Mouse (Mus musculus) lung, embryonic 16.5 days (tissue): Measurements from ENCODE around the gene Pcnx. TPM values are rescaled to one million over a fixed set of nuclear protein-coding genes. Genes with fewer than 3 reads are reported as not detected.
"Not testable (repeated sequence)": the region's sequence is repeated elsewhere in the genome, so short reads cannot be mapped to it uniquely, and the experiment has no call there.

Experiments
- ATAC-seq: fragments of 200-750 bp; cut with Nextera tagmentation; 2 replicates; pipeline ENCODE4 v1.8.0; 2017; ENCODE audit warnings: low read depth, mild to moderate bottlenecking, moderate library complexity
- H3K27ac ChIP-seq: fragments of 300-500 bp; sonication (generic); 2 replicates; pipeline ENCODE4 v1.5.1; 2014; ENCODE audit warnings: mild to moderate bottlenecking, control low read depth, low read length
- H3K27me3 ChIP-seq: fragments of 300-500 bp; sonication (generic); 2 replicates; pipeline ENCODE4 v1.6.1; 2014; ENCODE audit warnings: low read depth, low read length, mixed read lengths; ENCODE audit not compliant: control insufficient read depth, insufficient read depth
- H3K36me3 ChIP-seq: fragments of 300-500 bp; sonication (generic); 2 replicates; pipeline ENCODE4 v1.6.1; 2014; ENCODE audit warnings: low read length; ENCODE audit not compliant: control insufficient read depth, insufficient read depth
- H3K4me1 ChIP-seq: fragments of 300-500 bp; sonication (generic); replicated peaks from 2 replicates; pipeline ENCODE4 v1.6.1; 2014; ENCODE audit warnings: low read length, mixed read lengths; ENCODE audit not compliant: control insufficient read depth, insufficient read depth
- H3K4me2 ChIP-seq: fragments of 300-500 bp; sonication (generic); 2 replicates; pipeline ENCODE4 v1.6.1; 2014; ENCODE audit warnings: low read depth, low read length, control low read depth
- H3K4me3 ChIP-seq: fragments of 300-500 bp; sonication (generic); 2 replicates; pipeline ENCODE4 v1.5.1; 2014; ENCODE audit warnings: mild to moderate bottlenecking, low read length, control low read depth
- H3K9ac ChIP-seq: fragments of 300-500 bp; sonication (generic); 2 replicates; pipeline ENCODE4 v1.6.1; 2014; ENCODE audit warnings: low read length, control low read depth
- H3K9me3 ChIP-seq: fragments of 300-500 bp; sonication (generic); 2 replicates; pipeline ENCODE4 v1.6.1; 2016; ENCODE audit warnings: low read length; ENCODE audit not compliant: control insufficient read depth
- WGBS: fragments of 180-500 bp; shearing (Covaris S2); extraction: QIAGEN DNeasy Blood & Tissue Kit; methylation state at CpG from one replicate; pipeline ENCODE4 v1.1.7; 2014; 5-methylcytosine and 5-hydroxymethylcytosine counted together
- polyA plus RNA-seq: library from polyadenylated mRNA; unstranded; fragments of >200 nt; fragmentation: Nextera tagmentation; extraction: Ambion mirVana; gene quantifications from 2 replicates; pipeline ENCODE4 v1.2.1, GENCODE M21; 2015

Gene Pcnx
- polyA plus RNA-seq, 1 experiment from 2014 or later, result 15.2 TPM

DNA sequence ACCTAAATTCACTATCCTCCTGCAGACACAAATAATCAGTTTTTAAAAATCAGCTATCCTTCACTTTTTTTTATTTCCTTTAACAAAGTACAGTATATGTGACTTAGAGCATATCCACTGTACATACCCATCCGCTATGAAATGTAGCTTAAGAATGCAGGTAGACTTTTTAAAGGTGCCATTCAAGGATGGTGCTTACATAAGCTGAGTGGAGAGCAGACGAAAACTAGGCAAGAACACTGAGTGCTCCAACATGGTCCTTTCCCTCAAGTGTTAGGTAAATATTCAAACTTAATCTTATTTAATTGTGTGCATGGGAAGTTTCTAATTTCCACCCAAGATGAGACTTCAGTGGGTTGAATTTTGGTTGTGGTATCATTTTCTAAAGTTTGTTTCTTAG is 119.5 kb downstream of the Pcnx start:
- no peak overlapping the region for H3K27ac ChIP-seq
- no peaks in the 10 kb centered on the region for H3K27me3 ChIP-seq
- no peaks in the 10 kb centered on the region for H3K9me3 ChIP-seq
- no peak overlapping the region for H3K4me3 ChIP-seq
- 0 out of 2 replicates have a peak, but pooled peaks have one; percentile 38 for ATAC-seq
- peaks cover 33% of the 10 kb centered on the region for H3K36me3 ChIP-seq
- WGBS, result 60% methylated on average over 2 of the region's 2 CpGs
- H3K9ac ChIP-seq, result no peak overlapping the region
- no peaks in the 10 kb centered on the region for H3K4me1 ChIP-seq
- no peak overlapping the region for H3K4me2 ChIP-seq

GRCm38 (mm10) chr12:81992106-81992505 is 132.3 kb downstream of the Pcnx start:
- Histone ChIP-seq H3K27me3 (no peaks in the 10 kb centered on the region), H3K4me1 (no peaks in the 10 kb centered on the region), H3K36me3 (peaks cover 48% of the 10 kb centered on the region), H3K4me2 (no peak overlapping the region), H3K4me3 (no peak overlapping the region), H3K9ac (no peak overlapping the region), H3K9me3 (no peaks in the 10 kb centered on the region), H3K27ac (no peak overlapping the region)
- no peak for ATAC-seq
- 89% methylated on average over 4 of the region's 4 CpGs for WGBS

- no peak for ATAC-seq
- no peaks in the 10 kb centered on the region for H3K9me3 ChIP-seq
- H3K36me3 ChIP-seq, result peaks cover 41% of the 10 kb centered on the region
- WGBS, result 80% methylated on average over 6 of the region's 6 CpGs
- H3K27ac ChIP-seq, result no peak overlapping the region
- H3K27me3 ChIP-seq, result no peaks in the 10 kb centered on the region
- H3K4me2 ChIP-seq, result no peak overlapping the region
- no peak overlapping the region for H3K4me3 ChIP-seq
- H3K4me1 ChIP-seq, result no peaks in the 10 kb centered on the region
- no peak overlapping the region for H3K9ac ChIP-seq
These were observed 133.2 kb downstream of the Pcnx start for GRCm38 (mm10) chr12:81992996-81993395.

DNA sequence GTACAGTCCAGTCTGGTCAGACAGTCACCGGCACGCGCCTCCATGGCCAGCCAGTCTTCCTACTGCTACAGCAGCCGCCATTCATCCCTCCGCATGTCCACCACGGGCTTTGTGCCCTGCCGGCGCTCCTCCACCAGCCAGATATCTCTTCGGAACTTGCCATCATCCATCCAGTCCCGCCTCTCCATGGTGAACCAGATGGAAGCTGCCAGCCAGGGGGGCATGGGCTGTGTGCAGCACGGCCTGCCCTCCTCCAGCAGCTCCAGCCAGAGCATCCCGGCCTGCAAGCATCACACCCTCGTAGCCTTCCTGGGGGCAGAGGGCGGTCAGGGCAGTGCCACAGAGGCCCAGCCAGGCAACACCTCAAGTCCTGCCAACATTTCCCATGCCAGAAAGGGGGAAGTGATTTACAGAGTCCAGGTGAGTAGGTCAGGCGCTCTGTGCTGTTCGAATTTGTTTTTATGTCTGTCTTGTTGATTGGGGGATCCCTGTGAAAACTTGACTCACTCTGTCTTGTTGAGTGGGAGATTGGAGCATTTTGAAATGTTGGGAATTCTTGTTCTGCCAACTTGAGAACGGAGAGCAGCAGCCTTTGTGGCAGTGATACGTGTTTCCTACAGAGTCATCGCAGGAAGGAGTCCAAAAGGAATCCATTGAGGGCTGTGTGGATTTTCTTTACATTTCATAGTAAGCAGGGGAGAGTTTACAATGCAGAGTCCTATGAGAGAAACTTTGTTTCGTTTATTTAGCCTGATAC is 135.3 kb downstream of the Pcnx start:
- WGBS, result 79% methylated on average over 20 of the region's 20 CpGs
- Histone ChIP-seq H3K4me1 (no peaks in the 10 kb centered on the region), H3K9ac (no peak overlapping the region), H3K36me3 (peaks cover 39% of the 10 kb centered on the region), H3K27ac (no peak overlapping the region), H3K4me2 (no peak overlapping the region), H3K27me3 (no peaks in the 10 kb centered on the region), H3K9me3 (no peaks in the 10 kb centered on the region), H3K4me3 (no peak overlapping the region)
- ATAC-seq, result no peak

DNA sequence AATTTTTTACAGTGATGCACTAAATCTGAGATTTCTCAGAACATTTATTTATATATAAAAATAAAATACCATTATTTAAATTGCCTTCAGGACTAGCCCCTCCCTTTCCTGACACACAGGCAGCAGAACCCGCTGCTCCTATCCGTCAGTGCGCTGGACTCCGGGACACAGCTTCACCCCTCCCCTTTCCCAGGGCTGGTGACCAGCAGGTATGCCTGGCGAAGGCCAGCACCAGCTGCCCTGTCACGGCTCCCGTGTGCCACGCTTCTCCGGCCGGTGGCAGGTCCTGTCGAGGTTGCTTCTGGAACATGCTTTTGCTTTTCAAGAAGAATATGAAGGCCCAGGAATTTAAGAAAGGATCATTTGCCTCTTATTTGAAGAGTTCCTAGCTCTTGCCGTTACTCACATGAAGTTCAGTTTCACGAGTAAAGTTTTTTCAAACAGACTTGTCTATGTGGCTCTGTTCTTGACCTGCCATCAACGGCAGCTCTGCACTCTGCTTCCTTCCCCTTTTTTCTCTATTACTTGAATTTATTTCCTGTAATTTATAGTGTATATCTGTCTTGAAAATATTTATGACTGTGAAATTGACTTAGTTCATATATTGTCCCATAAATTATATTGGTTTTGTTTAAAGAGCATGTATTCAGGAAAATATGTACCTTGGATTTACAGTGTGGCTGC is 137.0 kb downstream of the Pcnx start:
- 78% methylated on average over 14 of the region's 14 CpGs for WGBS
- no peaks in the 10 kb centered on the region for H3K4me1 ChIP-seq
- H3K36me3 ChIP-seq, result peaks cover 26% of the 10 kb centered on the region
- H3K27ac ChIP-seq, result no peak overlapping the region
- no peaks in the 10 kb centered on the region for H3K27me3 ChIP-seq
- no peak for ATAC-seq
- no peaks in the 10 kb centered on the region for H3K9me3 ChIP-seq
- no peak overlapping the region for H3K4me2 ChIP-seq
- H3K9ac ChIP-seq, result no peak overlapping the region
- H3K4me3 ChIP-seq, result no peak overlapping the region

DNA sequence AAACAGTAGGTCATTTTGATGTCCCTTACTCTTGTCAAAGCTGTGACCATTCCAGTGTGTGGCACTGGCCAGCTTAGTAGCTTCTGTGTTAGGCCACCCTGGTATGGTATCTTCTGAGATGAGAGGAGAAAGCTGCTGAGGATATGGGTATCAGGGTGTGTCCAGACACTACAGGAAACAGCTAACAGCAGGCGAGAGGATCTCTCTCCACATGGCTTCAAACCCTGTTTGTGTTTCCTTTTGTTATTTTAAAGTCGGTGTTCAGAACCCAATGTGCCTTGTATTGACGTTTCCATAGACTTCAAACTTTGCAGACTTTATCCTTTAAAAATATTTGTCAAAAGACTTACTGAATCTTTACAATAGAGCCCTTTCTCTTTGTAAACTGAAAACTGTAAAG is 137.7 kb downstream of the Pcnx start:
- Histone ChIP-seq H3K27me3 (no peaks in the 10 kb centered on the region), H3K4me1 (no peaks in the 10 kb centered on the region), H3K36me3 (peaks cover 21% of the 10 kb centered on the region), H3K9ac (no peak overlapping the region), H3K27ac (no peak overlapping the region), H3K9me3 (no peaks in the 10 kb centered on the region), H3K4me2 (no peak overlapping the region), H3K4me3 (no peak overlapping the region)
- 47% methylated on average over 3 of the region's 3 CpGs for WGBS
- ATAC-seq, result no peak

DNA sequence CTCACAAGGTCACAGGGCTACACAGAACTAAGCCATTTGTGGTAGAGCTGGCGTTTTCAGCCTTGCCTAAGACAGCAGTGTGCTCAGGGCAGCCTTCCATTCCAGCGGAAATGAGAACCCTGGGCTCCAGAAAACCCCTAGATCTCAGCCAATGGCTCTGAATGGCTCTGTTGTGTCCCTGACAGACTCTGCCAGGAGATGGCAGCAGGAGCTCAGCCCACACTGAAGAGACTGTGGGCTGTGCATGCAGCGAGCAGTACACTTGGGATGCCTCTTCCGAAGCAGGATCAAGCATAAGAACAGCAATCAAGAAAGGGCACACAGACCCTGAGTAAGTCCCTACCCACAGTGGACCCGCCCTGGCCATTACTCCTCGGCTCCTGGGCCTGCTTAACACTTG is 142.9 kb downstream of the Pcnx start:
- H3K4me2 ChIP-seq, result not testable (repeated sequence)

DNA sequence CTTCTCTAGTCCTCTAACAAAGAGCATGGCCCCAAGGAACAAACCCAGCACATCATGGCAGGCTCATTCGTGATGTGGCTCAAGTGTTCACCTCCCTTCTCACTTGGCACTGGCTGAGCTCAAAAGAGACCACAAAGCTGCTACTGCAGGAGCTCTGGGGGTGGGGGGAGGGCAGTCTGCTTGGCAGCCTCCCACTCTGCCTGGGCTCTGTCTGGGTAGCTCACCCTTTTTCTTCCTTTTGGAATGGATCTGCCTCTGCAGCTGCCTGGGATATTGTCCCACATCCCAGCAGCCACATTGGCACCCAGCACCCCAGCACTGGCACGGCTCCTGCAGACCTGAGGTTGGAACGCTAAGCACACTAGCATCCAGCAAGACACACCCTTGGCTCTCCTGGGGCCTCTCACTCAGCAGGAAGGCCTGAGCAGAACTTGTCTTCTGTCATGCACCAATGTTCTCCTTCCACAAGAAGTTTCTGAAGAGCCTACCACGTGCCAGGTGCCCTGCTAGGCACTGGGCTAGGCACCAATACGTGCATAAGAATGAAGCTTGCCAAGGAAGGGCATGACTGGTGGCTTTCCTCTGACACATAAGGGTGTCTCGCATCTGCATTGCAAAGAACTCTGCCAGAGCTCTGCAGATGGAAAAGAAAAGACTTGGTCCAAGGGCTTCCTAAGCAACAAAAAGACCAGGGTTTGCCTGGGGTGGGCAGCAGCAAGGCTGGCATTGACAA is 166.2 kb downstream of the Pcnx start:
- not testable (repeated sequence) for H3K9me3 ChIP-seq, H3K4me3 ChIP-seq, H3K36me3 ChIP-seq, H3K4me1 ChIP-seq, H3K27ac ChIP-seq, H3K27me3 ChIP-seq, H3K4me2 ChIP-seq, H3K9ac ChIP-seq
- WGBS, result no CpG with 5 or more reads among the region's 6 CpGs
- peak; percentile 31; the same call in 1 of the 2 replicates for ATAC-seq

More for the DNA sequence above, 142.9 kb downstream of the Pcnx start:
- not testable (repeated sequence) for H3K27ac ChIP-seq, H3K27me3 ChIP-seq, H3K4me1 ChIP-seq, H3K9me3 ChIP-seq, H3K9ac ChIP-seq, H3K36me3 ChIP-seq, H3K4me3 ChIP-seq
- no CpG with 5 or more reads among the region's 6 CpGs for WGBS
- peak; percentile 93 for ATAC-seq

- WGBS, result no CpG with 5 or more reads among the region's 6 CpGs
- not testable (repeated sequence) for H3K4me3 ChIP-seq
- peak; percentile 93 for ATAC-seq
These were observed 173.7 kb downstream of the Pcnx start for GRCm38 (mm10) chr12:82033524-82033923.

More at GRCm38 (mm10) chr12:82033524-82033923, 173.7 kb downstream of the Pcnx start:
- H3K27me3 ChIP-seq, H3K9ac ChIP-seq, H3K9me3 ChIP-seq, H3K4me2 ChIP-seq, H3K27ac ChIP-seq, H3K4me1 ChIP-seq, H3K36me3 ChIP-seq: not testable (repeated sequence)
